ENCODE assay signal across 14 mouse cellular contexts in the genomic region with DNA sequence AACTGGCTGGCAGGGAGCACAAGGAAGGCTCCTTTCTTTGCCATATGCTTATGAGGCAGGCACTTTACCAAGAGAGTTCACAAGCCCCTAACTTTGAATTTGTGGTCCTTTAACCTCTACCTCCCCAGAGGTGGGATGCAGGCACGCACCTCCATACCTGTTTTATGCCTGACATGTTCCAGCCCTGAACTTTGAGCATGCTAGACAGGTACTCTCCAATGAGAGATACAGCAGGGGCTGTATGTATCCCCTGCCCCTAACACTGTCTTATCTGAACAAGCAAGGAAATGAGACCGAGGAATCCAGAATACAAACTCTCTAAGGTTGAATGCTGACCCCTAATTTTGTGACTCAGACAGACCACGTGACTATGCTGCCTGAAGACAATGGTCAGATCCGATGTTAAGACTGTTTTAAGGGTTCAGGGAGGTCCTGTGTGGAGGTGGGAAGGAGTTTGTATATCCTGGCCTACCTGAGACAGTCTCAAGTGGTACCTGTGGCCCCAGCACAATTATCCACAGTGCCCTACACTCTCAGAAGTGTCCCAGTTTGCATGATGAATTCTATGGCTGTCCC.
"Had no signal": no experiment of that assay in that cellular context is flagged by ENCODE, and none has a peak within 500 bp of the region (broad histone marks: within the 10 kb centered on the region; RNA-seq: fewer than 3 reads in every experiment).

No protein-coding gene starts in this region.

- H3K4me3 ChIP-seq: midbrain, embryonic 10.5 days; midbrain, embryonic 13.5 days; neural tube, embryonic 12.5 days had no signal

- H3K36me3 ChIP-seq: midbrain, embryonic 10.5 days; midbrain, embryonic 13.5 days; neural tube, embryonic 12.5 days had no signal

- H3K9ac ChIP-seq: liver, embryonic 14.5 days; lung, embryonic 14.5 days; midbrain, embryonic 13.5 days; neural tube, embryonic 12.5 days had no signal

- H3K27me3 ChIP-seq: neural tube, embryonic 12.5 days had no signal

- H3K9me3 ChIP-seq: midbrain, embryonic 10.5 days; midbrain, embryonic 13.5 days; neural tube, embryonic 12.5 days had no signal

- DNase-seq: lung, adult 18-20 months; lung, embryonic 14.5 days; lung, postnatal 10 days; lung, postnatal 4 days; right cerebral cortex, postnatal 25 days; right cerebral cortex, postnatal 4 days; spleen, adult 18-20 months; thymus, adult 2 months; thymus, postnatal 25 days; thymus, postnatal 4 days had no signal

- H3K27ac ChIP-seq: liver, embryonic 14.5 days; midbrain, embryonic 10.5 days; midbrain, embryonic 13.5 days; neural tube, embryonic 12.5 days had no signal

- H3K4me2 ChIP-seq: lung, embryonic 14.5 days; midbrain, embryonic 13.5 days; neural tube, embryonic 12.5 days had no signal
